Mouse (Mus musculus) erythroblast, embryonic 14.5 days (primary cell): ENCODE results near the gene Acvr1b.

Experiments used
- GATA1 ChIP-seq: IDR thresholded peaks from 2 replicates; pipeline ENCODE4 v1.6.1; 2012; ENCODE audit warnings: low read length, inconsistent platforms, mixed read lengths
- TAL1 ChIP-seq: IDR thresholded peaks from 3 replicates; pipeline ENCODE4 v1.6.1; 2012; ENCODE audit warnings: low read length, inconsistent platforms, mixed read lengths

- TF ChIP-seq TAL1 (no peak), GATA1 (no peak)
Measured at GRCm38 (mm10) chr15:101143494-101143893, 30.4 kb upstream of the Acvr1b start.
